Mouse (Mus musculus) heart, embryonic 14.5 days (tissue): Measurements from ENCODE around the gene Clip4. TPM values are rescaled to one million over a fixed set of nuclear protein-coding genes. Genes with fewer than 3 reads are reported as not detected.

Experiments used
- ATAC-seq: fragments of 200-750 bp; cut with Nextera tagmentation; 2 replicates; pipeline ENCODE4 v1.8.0; 2017; ENCODE audit warnings: low read depth, moderate TSS enrichment; ENCODE audit not compliant: insufficient number of reproducible peaks, insufficient read depth, low FRiP score
- H3K27ac ChIP-seq, 2 experiments: fragments of 200-500 bp in 1 of 2; fragments of 300-500 bp in 1 of 2; sonication (generic) in 1 of 2; replicated peaks in 1 of 2; 2 replicates each; pipeline ENCODE4 v1.5.1; 2012 to 2014; ENCODE audit warnings: low read depth in 2 of 2, low read length in 2 of 2, control low read depth in 1 of 2, mild to moderate bottlenecking in 1 of 2, mixed read lengths in 1 of 2; ENCODE audit not compliant: control insufficient read depth in 1 of 2, insufficient read depth in 1 of 2
- H3K27me3 ChIP-seq: fragments of 300-500 bp; sonication (generic); 2 replicates; pipeline ENCODE4 v1.6.1; 2014; ENCODE audit warnings: mild to moderate bottlenecking, low read length, control low read depth; ENCODE audit not compliant: control insufficient read depth, insufficient read depth
- H3K36me3 ChIP-seq: fragments of 300-500 bp; sonication (generic); 2 replicates; pipeline ENCODE4 v1.6.1; 2014; ENCODE audit warnings: mild to moderate bottlenecking, control low read depth, low read length, mixed read lengths; ENCODE audit not compliant: control insufficient read depth, insufficient read depth
- H3K4me1 ChIP-seq, 2 experiments: fragments of 200-500 bp in 1 of 2; fragments of 300-500 bp in 1 of 2; sonication (generic) in 1 of 2; 2 replicates each; pipeline ENCODE4 v1.6.1; 2012 to 2014; ENCODE audit warnings: low read length in 2 of 2, control low read depth in 1 of 2, mixed read lengths in 1 of 2; ENCODE audit not compliant: control insufficient read depth in 2 of 2, insufficient read depth in 2 of 2
- H3K4me2 ChIP-seq: fragments of 300-500 bp; sonication (generic); 2 replicates; pipeline ENCODE4 v1.6.1; 2014; ENCODE audit warnings: mild to moderate bottlenecking, low read length
- H3K4me3 ChIP-seq, 2 experiments: fragments of 200-500 bp in 1 of 2; fragments of 300-500 bp in 1 of 2; sonication (generic) in 1 of 2; 2 replicates each; pipeline ENCODE4 v1.5.1; 2012 to 2014; ENCODE audit warnings: low read length in 2 of 2, mild to moderate bottlenecking in 2 of 2, control low read depth in 1 of 2, low read depth in 1 of 2, moderate library complexity in 1 of 2; ENCODE audit not compliant: control insufficient read depth in 1 of 2, insufficient read depth in 1 of 2
- H3K9ac ChIP-seq: fragments of 300-500 bp; sonication (generic); 2 replicates; pipeline ENCODE4 v1.6.1; 2014; ENCODE audit warnings: mild to moderate bottlenecking, low read length
- H3K9me3 ChIP-seq: fragments of 300-500 bp; sonication (generic); 2 replicates; pipeline ENCODE4 v1.6.1; 2016; ENCODE audit warnings: low read length, control low read depth; ENCODE audit not compliant: control insufficient read depth
- WGBS: fragments of 180-500 bp; shearing (Covaris S2); extraction: QIAGEN DNeasy Blood & Tissue Kit; methylation state at CpG from one replicate; pipeline ENCODE4 v1.1.7; 2014; 5-methylcytosine and 5-hydroxymethylcytosine counted together
- polyA plus RNA-seq: library from polyadenylated mRNA; unstranded; fragments of >200 nt; fragmentation: Nextera tagmentation; extraction: Ambion mirVana; gene quantifications from 2 replicates; pipeline ENCODE4 v1.2.1, GENCODE M21; 2014

The Clip4 gene
- polyA plus RNA-seq, 1 experiment from 2014 or later, result 45.3 TPM

DNA sequence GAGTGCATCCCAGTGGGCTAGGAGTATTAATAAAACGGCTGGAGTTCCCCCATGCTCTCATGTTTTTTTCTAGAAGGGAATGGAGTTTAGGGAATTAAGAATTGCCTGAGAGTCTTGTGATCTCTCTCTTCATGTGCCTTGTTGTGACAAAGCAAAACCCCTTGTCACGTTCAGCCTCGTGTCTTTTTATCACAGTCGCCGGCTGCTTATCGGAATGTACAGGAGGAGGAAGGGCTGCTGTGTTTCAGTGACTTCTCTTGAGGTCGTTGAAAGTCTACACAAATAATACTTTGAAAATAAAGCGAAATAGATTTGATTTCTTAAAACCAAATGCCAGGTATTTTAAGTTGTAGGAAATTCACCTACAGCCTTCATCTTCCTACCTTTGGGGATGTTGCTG is 95.8 kb downstream of the Clip4 start:
- no peak overlapping the region for H3K4me2 ChIP-seq
- H3K4me1 ChIP-seq, result peaks cover 5% of the 10 kb centered on the region in 2 experiments; a peak in 2 of 4 replicates
- no peak overlapping the region for H3K4me3 ChIP-seq
- no peak overlapping the region for H3K27ac ChIP-seq
- 23% methylated on average over 8 of the region's 8 CpGs for WGBS
- H3K9me3 ChIP-seq, result no peaks in the 10 kb centered on the region
- no peaks in the 10 kb centered on the region for H3K27me3 ChIP-seq
- ATAC-seq, result no peak
- peaks cover 7% of the 10 kb centered on the region for H3K36me3 ChIP-seq
- H3K9ac ChIP-seq, result no peak overlapping the region

DNA sequence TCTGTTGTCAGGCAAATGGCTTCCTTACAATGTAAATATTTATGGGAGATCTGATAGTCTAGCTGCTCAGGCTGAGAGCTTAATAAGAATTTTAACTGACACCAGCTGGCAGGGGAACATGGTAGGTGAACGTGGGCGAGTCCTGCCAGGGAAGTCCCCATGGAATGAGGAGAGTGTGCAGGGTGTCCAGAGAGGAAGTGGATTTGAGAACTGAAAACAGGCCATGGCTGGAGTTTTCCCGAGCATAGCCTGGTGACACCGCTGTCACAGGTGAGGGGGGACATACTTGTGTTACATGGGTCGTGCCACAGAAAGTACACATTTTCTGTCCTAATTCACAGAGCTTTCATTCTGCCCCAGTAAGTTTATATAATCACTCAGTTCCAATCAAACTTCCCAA is 97.2 kb downstream of the Clip4 start:
- Histone ChIP-seq H3K27me3 (no peaks in the 10 kb centered on the region), H3K9me3 (no peaks in the 10 kb centered on the region), H3K4me3 (no peak overlapping the region), H3K36me3 (no peaks in the 10 kb centered on the region), H3K27ac (no peak overlapping the region), H3K4me2 (no peak overlapping the region), H3K4me1 (peaks cover 7 to 8% of the 10 kb centered on the region in 2 experiments; a peak in 3 of 4 replicates), H3K9ac (no peak overlapping the region)
- WGBS, result 85% methylated on average over 5 of the region's 5 CpGs
- no peak for ATAC-seq

DNA sequence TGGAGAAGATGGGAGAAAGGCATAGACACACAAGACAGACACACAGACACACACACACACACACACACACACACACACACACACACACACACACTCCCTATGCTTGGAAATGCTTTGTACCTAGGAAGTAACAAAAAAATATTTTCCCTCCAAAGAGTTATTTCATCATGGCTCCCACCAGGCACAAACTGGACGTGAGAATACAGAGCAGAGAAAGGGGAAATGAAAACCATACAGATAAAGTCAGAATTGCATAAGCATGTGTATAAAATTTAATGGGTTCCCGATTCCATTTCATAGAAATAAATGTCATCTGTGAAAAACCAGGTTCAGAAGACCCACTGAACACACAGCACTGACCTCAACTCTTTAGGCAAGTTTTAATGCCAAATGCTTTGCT is 99.6 kb downstream of the Clip4 start:
- Histone ChIP-seq H3K9ac (no peak overlapping the region), H3K27me3 (no peaks in the 10 kb centered on the region), H3K4me1 (peaks cover 7 to 8% of the 10 kb centered on the region in 2 experiments; a peak in 3 of 4 replicates), H3K4me3 (no peak overlapping the region), H3K27ac (no peak overlapping the region), H3K36me3 (no peaks in the 10 kb centered on the region), H3K9me3 (0 out of 2 replicates have a peak, but pooled peaks cover under 1% of the 10 kb centered on the region), H3K4me2 (no peak overlapping the region)
- WGBS, result 81% methylated on average over 2 of the region's 2 CpGs
- ATAC-seq, result no peak

DNA sequence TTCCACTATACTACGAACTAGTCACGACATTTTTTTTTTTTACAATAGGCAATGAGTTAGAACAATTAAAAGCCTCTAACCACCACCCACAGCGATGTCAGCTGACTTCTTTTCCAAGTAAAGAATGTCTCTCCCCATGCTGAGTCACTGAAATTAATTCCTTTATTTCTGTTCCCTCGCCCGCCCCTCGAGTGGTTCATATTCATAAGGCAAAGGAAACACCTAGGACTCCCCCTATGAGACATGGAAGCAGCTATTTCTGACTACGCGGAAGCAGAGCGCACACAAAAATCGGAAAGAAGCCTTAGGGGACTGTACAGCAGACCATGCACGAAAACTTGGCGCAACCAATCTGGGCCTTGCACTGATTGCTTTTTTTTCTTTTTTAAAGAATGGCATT is 100.6 kb downstream of the Clip4 start:
- 88% methylated on average over 12 of the region's 12 CpGs for WGBS

DNA sequence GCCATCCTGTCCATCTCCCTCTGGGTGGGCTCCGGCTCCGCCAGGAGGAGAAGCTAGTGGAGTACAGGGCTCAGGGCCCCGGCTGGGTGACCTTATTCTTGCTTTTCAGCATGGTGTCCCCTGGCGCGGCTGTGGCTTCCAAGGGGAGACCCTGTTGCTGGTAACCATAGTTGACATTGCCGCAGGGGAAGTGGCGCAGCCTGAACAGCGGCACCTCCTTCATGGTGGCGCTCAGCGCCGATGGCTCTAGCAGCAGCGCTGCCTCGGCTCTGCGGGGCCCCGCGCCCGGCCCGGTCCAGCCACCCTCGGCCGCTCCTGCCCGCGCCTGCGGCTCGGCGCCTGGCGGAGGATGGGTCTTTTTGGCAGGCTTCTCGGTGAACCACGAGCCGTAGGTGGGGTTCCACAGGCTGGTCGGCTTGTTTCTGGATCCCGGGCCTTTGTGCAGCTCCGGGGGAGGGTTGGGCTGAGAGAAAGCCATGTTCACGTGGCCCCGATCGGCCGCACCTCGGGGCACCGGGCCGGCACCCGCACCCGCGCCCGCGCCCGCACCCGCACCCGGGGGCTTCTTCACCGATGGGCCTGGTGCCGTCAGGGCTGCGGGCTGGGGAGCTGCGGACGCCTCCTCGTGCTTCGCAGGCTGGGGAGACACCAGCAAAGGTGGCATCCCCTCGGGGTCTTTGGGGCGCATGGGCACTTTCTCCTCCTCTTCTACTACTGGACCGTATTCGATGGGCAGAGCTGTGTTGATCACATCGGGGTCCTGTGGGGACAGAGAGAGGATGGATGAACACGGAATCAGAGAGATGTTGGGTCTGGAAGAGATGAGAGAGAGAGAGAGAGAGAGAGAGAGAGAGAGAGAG is 101.3 kb downstream of the Clip4 start:
- Histone ChIP-seq H3K27me3 (no peaks in the 10 kb centered on the region), H3K4me3 (peak overlapping the region; percentile 54 to 59), H3K4me1 (peaks cover 4% of the 10 kb centered on the region in 2 experiments; a peak in 2 of 4 replicates), H3K9me3 (0 out of 2 replicates have a peak, but pooled peaks cover 2% of the 10 kb centered on the region), H3K27ac (no peak overlapping the region), H3K36me3 (no peaks in the 10 kb centered on the region), H3K4me2 (peak overlapping the region; percentile 96), H3K9ac (peak overlapping the region; percentile 81)
- peak; percentile 63 for ATAC-seq
- WGBS, result 5% methylated on average over 59 of the region's 60 CpGs

More for the DNA sequence above, 100.6 kb downstream of the Clip4 start:
- Histone ChIP-seq H3K9ac (peak overlapping the region; percentile 81; the same call in 1 of the 2 replicates), H3K36me3 (no peaks in the 10 kb centered on the region), H3K27ac (no peak overlapping the region), H3K9me3 (0 out of 2 replicates have a peak, but pooled peaks cover 2% of the 10 kb centered on the region), H3K4me1 (peaks cover 4 to 6% of the 10 kb centered on the region in 2 experiments; a peak in 3 of 4 replicates), H3K4me3 (no peak overlapping the region), H3K4me2 (peak overlapping the region; percentile 96), H3K27me3 (no peaks in the 10 kb centered on the region)
- no peak for ATAC-seq

DNA sequence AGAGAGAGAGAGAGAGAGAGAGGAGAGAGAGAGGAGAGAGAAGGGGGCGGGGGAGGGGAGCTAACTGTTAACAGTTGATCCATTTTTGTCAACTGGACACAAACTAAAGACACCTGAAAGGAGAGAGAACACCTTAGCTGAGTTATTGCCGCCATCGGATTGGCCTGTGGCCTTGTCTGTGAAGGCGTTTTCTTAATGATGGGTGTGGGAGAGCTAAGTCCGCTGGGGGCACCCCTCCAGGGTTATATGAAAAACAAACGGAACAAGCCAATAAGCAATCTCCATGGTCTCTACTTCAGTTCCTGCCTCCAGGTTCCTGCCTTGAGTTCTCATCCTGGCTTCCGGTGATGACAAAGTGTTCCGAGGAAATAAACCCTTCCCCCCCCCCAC is 102.0 kb downstream of the Clip4 start:
- ATAC-seq, result no peak
- H3K36me3 ChIP-seq, result no peaks in the 10 kb centered on the region
- 0 out of 2 replicates have a peak, but pooled peaks cover 2% of the 10 kb centered on the region for H3K9me3 ChIP-seq
- H3K4me1 ChIP-seq, result peaks cover 4% of the 10 kb centered on the region in 2 experiments; a peak in 2 of 4 replicates
- no peak overlapping the region for H3K4me2 ChIP-seq
- H3K27me3 ChIP-seq, result no peaks in the 10 kb centered on the region
- H3K27ac ChIP-seq, result no peak overlapping the region
- no peak overlapping the region for H3K4me3 ChIP-seq
- no peak overlapping the region for H3K9ac ChIP-seq
- WGBS, result 83% methylated on average over 8 of the region's 8 CpGs

DNA sequence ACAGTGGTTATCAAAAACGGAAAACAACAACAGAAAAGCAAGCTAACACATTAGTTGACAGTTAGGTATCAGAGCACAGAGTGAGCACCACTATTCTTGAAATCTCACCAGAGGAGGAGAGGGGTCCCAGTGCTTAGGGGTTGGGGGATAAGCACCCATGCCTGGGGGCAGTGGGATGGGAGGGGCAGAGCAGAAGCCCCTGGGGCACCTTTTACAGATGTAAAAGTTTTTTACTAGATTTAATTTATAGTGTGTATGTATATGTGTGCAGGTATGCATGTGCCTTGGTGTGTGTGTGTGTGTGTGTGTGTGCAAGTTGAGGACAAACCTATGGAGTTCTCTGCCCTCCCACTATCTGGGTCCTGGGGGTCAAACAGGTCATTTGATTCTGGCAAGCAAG is 102.4 kb downstream of the Clip4 start:
- 0 out of 2 replicates have a peak, but pooled peaks cover 2% of the 10 kb centered on the region for H3K9me3 ChIP-seq
- H3K4me1 ChIP-seq, result peaks cover 4% of the 10 kb centered on the region in 2 experiments; a peak in 2 of 4 replicates
- no peak overlapping the region for H3K27ac ChIP-seq
- ATAC-seq, result no peak
- no peak overlapping the region for H3K4me3 ChIP-seq
- H3K4me2 ChIP-seq, result no peak overlapping the region
- H3K27me3 ChIP-seq, result no peaks in the 10 kb centered on the region
- 79% methylated on average over 1 of the region's 1 CpGs for WGBS
- no peaks in the 10 kb centered on the region for H3K36me3 ChIP-seq
- no peak overlapping the region for H3K9ac ChIP-seq
